Mouse (Mus musculus) lung, postnatal 25 days (tissue): ENCODE measurements around the gene Tspan17.
A peak's percentile ranks its signal among the peaks of the same experiment; 100 is the strongest.
"Not testable (repeated sequence)": the region's sequence is repeated elsewhere in the genome, so short reads cannot be mapped to it uniquely, and the experiment has no call there.

ENCODE experiments used
- DNase-seq: peaks from one replicate; pipeline ENCODE4 v3.0.0; 2022; ENCODE audit warnings: low spot score

Tspan17 gene

DNA sequence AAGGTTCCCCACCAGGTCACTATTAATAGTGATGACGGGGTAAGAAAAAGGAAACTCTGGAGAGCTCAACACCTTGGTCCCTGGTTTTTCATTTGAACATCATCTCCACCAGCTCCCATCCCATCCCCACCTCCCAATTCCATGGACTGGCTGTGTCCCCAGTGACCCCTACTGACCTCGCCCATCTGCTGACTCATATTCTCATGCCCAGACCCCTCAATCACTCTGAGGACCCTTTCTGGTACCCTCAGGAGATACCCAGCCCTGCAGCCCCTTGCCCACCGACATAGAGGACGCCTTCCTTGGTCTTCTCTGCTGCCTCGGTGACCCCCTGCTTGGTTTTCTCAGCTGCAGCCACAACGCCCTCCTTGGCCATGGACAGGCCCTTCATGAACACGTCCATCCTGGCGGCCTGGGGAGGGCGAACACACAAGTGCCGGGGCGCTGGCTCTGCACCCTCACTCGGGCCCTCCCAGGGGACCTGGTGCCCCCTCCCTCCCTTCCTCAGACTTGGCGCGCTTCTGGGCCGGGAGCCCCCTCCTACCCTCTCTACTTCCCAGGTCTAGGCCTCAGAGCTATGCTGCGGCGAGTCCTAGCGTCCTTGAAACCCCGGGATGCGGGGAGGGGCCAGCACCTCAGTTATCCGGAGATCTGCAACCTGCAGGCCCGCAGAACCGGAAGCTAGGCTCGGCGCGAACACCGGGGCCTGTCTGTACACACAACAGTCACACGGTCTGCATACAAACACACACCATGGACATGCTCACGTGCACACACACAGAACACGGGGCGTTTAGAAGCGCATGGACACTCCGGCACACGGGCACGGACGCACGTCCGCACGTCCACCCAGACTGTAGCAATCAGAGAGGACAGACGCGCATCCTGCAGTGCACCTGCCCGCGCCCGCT, 23.6 kb upstream of the Tspan17 start:
- no peak for DNase-seq

DNA sequence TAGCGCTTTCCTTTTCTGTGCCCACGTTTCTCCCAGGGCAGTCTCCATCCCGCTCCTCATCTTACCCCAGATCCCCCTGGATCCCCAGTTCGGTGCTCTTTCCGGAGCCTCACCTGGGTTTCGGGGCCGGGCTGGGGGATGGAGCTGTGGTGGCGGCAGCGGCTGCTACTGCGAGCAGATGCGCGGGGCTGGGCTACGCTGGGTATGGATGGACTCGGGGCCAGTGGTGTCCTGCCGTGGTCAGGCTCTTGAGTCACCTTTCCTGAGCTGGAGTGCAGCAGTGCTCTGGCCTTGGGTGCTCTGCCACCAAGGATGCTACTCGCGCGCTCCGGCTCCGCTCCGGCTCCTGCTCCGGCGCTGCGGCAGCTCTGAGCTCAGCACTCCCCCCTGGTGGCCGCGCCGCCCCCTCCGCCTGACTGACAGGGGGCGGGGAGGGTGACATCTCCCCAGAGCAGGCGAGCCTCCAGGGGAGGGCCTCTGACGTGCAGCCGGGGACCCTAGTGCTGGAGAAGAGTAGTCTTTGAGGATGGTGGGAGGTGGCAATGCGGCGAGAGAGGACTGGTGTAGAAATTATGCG, 22.9 kb upstream of the Tspan17 start, which contains the start of gene Sncb:
Gene Sncb (minus strand): TSS at position 404 of the 577 bp plus-strand sequence.
- no peak for DNase-seq

DNA sequence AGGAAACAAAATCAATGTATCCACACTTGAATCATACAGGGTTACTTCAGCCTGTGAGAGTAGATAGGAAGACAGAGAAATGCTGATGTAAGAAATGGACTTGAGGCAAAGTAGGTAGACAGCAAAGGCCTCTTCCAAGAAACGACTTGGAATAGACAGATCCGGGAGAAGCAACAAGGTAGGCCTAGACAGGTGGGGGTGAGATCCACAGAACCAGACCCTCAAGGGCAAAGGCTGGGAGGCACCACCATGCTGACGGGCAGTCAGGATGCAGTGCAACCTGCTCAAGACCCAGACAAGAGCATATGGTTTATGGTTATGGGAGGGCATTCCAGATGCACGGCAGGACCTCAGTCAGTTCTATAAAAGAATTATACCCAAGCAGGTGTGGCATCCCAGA, 22.2 kb upstream of the Tspan17 start:
- no peak for DNase-seq

DNA sequence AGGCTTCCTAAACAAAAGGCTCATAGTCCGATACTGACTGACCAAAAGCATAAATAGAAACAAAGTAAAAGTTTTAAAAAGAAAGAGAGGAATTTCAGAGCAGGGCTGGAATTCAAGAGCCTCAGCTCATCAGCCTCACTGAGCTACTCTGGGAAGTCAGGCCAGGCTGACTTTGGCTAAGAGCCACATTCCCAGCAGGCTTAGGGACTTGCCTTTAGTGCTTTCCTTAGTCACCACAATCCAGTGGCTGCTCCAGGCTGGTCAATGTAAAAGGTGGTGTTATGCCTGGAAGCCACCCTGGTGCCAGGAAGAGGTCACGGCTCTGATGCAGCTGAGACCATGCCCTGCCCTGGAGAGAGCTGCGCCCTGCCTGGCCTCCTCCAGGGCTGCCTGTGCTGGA, 8.6 kb upstream of the Tspan17 start:
- no peak for DNase-seq

DNA sequence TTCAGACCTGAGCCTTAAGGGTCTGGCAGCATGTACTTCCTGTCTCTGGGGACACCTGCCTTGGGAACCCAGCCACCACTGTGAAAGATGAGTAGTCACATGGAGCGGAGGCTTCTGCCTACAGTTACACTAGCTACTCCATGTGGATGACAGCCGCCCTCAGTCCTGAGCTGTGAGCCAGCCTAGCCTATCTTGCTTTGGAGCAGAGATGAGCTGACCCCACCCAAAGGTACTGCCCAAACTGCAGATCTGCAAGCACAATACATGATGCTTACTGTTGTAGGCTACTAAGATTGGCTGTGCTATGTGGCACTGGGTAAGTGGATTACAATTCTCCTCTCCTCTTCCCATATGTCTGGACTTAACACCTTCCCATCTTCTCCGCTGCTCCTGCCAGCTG, 8.1 kb upstream of the Tspan17 start:
- DNase-seq: no peak

DNA sequence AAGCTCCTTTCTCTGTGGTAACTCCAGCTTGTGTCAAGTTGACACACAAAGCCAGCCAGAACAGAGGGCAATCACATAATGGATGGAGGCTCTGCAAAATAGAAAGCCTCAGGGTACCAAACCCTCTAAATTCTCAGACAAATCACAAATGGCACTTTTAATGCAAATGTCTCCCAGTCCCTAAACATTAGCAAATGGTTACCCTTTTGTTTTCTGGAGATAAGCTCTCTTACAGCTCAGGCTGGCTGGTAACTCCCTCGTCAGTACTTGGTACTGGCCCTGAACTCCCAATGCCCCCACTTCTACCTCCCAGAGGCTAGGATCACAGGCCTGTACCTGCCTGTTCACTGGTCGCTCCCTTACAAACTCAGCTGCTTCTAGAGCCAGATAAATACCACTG, 5.9 kb upstream of the Tspan17 start:
- no peak for DNase-seq

DNA sequence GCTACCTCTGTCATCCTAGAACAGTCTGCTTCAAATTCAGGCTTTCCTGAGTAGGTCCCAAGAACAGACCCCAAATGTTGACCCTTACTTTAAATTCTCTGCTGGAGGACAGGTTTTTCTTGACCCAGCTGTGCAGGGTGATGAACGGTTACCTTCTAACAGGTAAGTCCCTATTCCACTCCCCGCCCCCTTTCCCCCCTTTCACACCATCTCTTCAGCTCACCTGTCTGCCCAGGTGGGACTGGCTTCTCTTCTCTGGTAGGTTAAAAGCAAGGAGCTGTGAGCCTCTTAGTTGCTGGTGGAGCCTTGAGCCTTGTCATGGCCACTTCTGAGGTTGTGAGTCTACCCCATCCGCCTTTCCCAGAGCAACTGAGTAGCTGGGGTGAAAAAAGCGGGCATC, 5.5 kb upstream of the Tspan17 start, which contains the start of gene Eif4e1b:
Gene Eif4e1b (plus strand): TSS at position 301 of the 400 bp plus-strand sequence.
- no peak for DNase-seq

DNA sequence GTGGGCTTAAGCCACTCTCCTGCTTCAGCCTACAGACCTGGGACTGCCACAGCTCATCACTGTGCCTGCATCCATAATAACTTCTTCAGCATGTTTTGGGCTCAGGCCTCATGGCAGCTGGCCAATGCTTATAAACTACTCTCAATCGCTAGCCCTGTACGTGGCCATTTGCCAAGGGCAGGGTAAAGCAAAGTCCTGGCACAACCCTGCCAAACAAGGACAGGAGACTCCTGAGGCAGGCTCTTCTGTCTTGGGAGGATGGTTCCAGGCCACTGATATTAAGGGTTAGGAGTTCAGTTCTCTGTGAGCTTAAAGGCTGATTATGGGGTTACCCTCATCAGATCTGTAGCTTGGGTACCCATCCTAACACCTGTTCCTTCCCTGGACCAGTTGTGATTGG, 1.6 kb upstream of the Tspan17 start:
- DNase-seq: not testable (repeated sequence)

DNA sequence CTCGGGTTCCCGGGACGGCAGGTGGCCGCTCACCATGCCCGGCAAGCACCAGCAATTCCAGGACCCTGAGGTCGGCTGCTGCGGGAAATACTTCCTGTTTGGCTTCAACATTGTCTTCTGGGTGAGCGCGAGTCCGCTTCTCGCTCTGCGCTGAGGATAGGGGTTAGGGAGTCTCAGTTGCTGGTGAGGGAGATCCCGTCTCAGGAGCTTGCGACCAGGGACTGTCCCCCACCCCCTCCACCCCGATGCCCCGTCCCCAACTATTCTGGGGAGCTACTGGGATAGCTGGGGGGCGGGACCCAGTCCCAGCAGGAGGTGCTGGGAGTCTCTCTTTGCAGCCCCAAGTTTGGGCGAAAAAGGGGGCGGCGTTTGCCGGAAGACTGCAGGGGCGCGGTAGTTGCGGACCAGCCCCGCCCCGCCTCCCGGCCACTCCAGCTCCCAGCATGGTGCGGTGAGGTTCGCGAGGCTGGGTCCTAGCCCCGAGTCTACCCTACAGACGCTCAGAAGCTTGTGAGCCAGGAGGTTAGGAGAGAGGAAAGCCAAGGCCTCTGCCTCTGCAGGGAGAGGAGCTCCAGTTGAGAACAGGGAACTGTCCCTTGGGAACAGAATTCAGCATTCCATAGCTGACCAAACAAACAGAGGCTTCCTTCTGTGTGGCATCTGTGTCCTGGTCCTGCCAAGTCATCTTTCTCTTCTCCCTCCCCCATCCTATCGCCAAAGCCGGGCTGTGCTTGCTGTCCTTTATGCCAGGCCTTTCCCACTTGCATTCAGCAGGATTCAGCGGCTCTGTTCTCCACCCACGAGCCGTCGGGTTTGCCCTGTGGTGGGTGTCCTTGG, 602 bp downstream of the Tspan17 start:
- peak; percentile 34 for DNase-seq

DNA sequence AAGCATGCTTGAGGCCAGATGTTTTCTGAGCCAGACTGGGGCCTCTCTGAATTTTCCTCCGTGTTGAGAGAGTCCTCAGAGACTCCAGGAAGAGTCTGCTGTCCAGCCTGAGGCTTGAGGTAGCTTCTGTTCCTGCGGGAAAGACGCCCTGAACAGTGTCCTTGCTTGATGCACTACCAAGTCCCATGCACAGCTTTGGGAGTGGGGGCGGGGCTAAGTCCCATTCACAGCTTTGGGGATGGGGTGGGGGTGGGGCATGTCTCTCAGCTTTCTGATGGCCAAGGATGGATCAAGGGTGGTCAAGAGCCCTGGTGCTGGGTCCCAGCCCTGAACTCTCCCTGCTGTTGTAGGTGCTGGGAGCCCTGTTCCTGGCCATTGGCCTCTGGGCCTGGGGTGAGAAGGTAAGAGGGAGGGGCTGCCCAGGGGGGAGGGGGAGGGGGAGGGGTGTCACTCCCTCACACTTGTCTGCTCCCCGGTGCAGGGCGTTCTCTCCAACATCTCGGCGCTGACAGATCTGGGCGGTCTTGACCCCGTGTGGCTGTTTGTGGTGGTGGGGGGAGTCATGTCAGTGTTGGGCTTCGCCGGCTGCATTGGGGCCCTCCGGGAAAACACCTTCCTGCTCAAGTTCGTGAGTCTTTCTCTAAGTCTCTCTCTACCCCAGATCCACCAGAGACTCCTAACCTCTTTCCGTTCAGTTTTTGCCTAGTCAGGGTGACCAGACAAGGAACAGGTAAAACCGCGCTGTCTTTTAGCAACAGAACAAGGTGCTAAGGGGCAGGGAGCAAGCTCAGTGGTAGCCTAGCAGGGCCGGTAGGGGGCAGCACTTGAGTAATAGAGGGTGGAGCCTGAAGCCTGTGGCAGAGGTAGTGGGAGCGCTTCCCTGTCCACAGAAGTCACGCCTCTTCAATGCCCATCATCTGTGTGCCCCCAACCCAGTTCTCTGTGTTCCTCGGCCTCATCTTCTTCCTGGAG, 3.4 kb downstream of the Tspan17 start:
- DNase-seq: no peak

DNA sequence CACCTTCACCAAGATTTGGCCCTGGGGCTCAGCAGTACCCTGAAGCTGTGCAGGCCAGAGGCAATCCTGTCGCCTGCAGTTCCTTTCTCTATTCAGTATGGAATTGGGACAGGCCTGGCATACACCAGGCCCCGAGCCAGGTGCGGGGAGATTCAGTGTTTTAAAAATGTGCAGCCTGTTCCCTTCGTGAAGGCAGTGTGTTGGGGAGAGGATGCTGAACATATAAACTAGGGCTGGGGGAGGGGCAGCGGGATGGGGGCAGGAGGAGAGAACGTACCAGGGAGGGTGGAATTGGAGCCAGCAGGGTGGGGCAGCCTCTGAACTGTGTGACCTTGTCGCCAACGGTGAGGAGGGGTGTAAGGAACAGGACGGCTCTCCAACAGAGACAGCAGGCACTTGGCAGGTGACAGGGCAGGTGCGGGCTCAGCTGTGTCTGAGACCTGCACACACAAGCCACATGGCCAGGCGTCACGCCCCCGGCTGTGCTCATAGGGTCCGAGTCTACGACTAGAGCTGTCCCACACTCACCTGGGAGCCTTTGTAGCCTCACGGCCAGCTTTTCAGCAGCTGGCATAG, 4.9 kb downstream of the Tspan17 start:
- DNase-seq: no peak

DNA sequence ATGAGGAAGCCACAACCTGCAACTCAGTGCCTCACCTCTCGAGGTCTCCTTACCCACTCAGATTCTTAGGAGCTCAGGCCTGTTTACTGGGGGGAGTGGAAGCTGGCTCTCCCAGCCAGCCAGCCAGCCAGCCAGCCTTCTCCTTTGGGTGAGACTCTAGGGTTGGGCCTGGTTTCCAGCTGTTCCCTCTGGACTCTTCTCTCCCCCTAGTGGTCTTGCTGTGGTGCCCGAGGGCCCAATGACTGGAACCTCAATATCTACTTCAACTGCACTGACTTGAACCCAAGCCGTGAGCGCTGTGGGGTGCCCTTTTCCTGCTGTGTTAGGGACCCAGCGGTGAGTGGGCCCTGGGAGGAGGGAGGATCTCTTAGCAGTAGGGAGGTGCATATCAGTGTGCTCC, 5.7 kb downstream of the Tspan17 start:
- DNase-seq: no peak

DNA sequence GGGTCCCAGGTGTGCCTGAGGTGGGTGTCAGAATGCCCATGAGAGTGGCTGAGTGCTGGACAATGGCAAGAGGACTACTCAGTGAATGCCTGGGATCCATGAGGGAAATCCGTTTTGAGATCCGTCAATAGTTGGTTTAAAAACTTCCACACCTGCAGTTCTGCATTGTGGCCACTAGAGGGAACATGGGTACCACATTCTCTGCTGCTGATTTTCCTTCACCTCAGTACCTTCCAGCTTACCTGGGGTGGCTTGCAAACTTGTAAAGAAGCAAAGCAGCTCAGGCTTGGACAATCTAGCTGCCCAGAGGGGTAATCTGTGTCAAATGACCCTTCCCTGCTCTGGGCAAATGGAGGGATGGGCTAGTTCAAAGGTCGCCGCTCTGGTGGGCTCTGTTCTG, 8.2 kb downstream of the Tspan17 start:
- peak; percentile 37 for DNase-seq

DNA sequence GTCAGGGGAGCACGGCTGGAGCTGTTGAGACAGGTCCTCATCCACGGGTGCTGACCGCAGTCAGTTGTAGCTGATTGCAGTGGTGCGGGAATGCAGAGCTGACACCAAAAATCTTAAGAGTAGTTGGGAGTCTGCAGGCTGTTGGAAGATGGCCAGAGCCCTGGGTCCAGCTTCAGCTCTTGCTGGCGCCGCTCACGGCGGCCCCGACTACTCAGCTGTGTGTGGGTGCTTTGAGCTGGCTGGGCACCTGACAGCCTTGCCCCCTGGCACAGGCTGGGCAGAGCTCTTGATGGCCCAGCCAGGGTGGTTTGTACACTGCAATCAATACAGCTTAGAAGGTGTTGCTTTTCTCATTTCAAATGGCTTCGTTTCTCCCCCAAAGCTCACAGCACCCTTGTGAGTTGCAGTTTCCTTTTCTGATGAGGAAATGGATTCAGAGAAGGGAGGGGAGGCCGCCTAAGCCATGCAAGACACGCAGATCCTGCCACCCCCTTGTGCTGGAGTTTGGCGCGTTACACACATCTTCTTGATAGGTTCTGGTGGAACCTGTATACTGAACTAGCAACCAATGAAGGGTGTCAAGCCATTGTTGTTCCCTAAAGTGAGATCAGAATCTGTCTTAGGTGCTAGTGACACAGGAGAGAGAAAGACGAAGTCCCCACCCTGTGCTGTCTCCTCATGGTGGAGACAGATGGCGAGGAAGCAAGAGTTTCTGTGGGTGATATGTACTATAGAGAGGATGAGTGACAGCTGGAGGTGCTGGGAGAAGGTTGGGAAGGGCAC, 8.9 kb downstream of the Tspan17 start:
- DNase-seq: no peak

DNA sequence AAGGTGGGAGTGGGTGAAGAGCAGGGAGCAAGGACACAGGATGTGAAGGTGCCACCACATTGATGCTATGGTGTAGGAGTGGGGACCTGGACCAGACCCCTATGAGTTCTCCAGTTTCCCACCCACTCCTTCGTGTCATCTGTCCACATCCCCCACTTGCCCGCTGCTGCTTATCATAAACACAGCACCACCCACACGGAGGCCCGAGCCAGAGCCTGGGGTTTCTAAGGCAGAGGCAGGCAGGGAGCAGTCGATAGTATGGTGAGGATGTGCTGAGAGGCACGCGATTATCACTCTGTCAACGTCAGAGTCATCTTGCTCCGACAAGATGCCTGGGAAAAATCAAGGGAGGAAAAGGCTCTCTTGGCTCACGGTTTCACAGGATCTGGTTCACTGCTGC, 9.6 kb downstream of the Tspan17 start:
- DNase-seq: no peak

DNA sequence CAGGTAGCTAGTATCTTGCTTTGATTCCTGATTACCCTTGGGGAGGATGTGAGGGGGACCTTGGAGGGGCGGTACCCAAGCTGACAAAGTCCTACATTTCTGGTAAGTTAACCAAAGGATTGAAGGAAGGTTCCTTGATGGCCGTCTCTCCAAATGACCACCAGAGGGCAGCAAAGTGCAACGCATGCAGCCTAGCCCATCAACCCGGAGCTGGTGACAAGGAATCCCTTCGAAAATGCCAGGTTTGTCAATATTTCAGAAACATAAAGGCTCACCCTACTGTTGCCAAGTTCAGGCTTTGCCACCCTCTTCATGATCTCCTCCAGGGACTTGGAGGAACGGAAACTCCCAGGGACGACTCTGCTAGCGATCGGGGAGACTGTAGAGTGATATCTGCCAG, 10.5 kb downstream of the Tspan17 start:
- peak; percentile 66 for DNase-seq

DNA sequence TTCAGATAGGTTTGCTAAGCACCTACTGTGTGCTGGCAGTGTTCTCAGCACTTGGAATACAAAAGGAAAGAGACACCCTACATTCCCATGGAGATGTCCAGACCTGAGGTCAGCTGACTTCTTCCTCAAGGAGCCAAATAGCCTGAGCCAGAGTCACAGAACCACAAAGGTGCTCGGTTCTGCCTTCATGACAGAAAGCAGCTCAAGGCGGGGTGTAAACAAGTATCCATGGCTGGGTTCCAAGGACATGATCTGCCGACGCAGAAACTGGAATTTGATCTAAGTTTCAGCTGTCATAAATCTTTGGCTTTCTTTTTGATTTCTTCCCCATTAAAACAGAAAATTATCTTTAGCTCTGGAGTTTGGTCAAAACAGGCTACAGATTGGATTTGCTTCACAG, 11.0 kb downstream of the Tspan17 start:
- no peak for DNase-seq

DNA sequence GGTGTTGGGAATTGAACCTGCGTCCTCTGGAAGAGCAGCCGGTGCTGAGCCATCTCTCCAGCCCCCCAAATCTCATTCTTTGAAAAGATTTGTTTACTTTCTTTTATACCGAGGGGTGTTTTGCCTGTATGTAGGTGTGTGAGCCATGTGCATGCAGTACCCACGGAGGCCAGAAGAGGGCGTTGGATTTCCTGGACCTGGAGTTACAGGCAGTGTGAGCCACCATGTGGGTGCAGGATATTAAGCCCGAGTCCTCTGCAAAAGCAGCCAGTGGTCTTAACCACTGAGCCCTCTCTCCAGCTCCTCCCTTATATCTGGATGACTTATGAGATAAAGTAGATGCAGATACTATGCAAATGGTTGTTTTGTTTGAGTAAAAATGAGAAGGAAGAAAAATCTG, 13.8 kb downstream of the Tspan17 start:
- no peak for DNase-seq

DNA sequence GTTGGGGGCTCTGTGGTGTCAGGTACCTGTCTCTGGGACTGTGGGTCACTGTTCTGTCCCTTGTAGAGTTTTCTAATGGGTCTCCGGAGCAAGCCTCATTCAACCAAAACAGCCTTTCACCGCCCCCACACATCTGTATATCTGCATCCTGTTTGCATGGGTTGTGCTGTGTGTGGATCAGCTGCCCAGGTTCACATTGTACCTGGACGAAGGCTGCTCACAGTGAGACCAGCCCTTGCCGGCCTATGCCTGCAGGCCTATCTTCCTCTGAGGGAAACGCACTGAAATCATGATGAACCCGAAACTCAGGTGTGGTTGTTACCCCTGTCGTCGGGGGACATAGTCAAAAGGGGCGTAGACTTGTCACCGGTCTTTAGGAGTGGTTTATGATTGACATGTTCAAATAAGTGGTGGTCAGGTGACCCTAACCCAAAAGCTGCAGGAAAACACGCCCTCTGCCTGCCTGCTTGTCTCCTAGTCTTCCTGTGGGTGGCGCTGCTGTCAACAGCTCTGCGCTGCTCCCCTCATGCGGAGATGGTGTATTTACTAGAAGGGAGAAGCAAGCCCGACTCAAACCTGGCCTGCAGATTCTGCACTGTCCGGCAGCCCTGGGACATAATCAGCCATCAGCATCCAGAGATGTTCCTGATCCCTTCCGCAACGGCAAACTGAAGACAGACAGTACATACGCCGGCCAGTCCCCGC, 16.1 kb downstream of the Tspan17 start:
- no peak for DNase-seq
